Mouse (Mus musculus) left cerebral cortex, adult 18-20 months (tissue): ENCODE data around the gene Upp2. TPM values are rescaled to one million over a fixed set of nuclear protein-coding genes. Genes with fewer than 3 reads are reported as not detected.

Source experiments
- DNase-seq, 2 experiments: peaks; one replicate each; pipeline ENCODE4 v3.0.0; 2021 to 2022; ENCODE audit warnings: low spot score in 2 of 2, mixed read lengths in 1 of 2
- long read RNA-seq, 2 experiments: library from polyadenylated mRNA; stranded (forward); transcript quantifications; one replicate each; pipeline ENCODE4 v2.0.0; 2021
- total RNA-seq, 2 experiments: library from RNA; stranded (reverse); gene quantifications; 2 replicates each; pipeline ENCODE4 v1.2.3; 2021

Upp2 gene
- 10 to 100 TPM; 32.6 to 35.2 TPM for total RNA-seq
- long read RNA-seq, experiment 1, partial matches to known transcripts, result 0 of 25 reads
- long read RNA-seq, experiment 1, other reads (novel, unspliced or antisense), result 18 of 25 reads
- long read RNA-seq, experiment 2, partial matches to known transcripts, result 2 of 20 reads
- long read RNA-seq, experiment 2, other reads (novel, unspliced or antisense), result 16 of 20 reads

GRCm38 (mm10) chr2:58567066-58567810 lies at the start of gene Upp2, which contains the start of gene Acvr1:
Gene Upp2, plus strand, starts transcription at chr2:58567298.
Gene Acvr1, minus strand, starts transcription at chr2:58567157.
- DNase-seq, result peak; percentile 85 to 90

- no peak for DNase-seq
Measured at GRCm38 (mm10) chr2:58518517-58518916, 48.6 kb upstream of the Upp2 start.

DNA sequence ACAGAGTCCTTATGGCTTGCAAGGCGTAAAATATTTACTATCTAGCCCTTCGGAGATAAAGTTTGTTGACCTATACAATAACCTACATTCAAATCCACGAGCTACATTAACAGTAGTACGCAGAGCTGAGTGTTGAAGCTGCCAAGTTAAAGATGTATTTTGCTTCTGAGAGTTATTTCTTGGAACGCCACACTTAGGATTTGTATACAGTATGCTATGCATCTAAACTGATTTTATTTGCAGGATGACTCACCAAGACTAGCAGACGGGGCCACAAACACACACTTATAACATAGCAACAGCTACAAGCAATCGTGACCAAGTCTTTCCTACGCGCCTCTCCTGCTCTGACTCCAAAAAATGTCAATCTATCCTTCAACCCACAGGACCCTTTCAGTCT lies 46.4 kb upstream of the Upp2 start:
- DNase-seq, result no peak

GRCm38 (mm10) chr2:58521621-58522020 lies 45.5 kb upstream of the Upp2 start:
- DNase-seq, result no peak

DNA sequence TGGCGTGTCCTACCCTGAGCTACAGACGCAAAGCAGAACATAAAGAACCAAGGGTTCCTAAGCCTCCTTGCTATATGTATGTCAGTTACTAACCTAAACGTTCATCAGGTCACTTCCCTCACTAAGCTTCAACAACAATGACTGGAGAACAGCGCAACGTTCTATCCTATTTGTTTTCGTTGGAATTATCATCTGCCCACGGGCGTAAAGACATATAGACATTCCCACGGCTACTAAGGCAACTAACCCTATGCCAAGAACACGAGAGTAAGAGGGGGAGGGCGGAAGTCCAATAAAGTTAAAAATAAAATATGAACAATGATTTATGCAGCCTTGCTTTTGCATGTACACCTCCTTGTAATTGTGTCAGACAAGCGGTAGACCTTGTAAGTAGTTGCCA lies 44.0 kb upstream of the Upp2 start:
- no peak for DNase-seq

DNA sequence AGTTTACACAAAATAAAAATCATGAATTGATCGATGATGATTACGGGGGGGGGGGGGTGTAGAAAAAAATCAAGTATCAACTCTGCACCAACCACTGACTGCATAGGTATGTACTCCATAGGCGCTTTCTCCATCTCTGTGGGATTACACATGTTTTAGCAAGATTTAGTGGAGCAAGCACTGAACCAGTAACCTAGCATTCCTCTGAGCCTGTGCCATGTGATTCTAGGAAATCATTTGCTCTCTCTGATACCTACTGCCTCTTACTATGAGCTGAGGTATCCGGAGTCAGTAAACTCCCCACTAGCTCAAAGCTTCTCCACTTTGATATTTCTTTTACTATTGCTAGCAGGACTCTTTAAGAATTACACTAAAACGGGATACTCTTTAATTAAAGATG lies 43.2 kb upstream of the Upp2 start:
- DNase-seq, result no peak

DNA sequence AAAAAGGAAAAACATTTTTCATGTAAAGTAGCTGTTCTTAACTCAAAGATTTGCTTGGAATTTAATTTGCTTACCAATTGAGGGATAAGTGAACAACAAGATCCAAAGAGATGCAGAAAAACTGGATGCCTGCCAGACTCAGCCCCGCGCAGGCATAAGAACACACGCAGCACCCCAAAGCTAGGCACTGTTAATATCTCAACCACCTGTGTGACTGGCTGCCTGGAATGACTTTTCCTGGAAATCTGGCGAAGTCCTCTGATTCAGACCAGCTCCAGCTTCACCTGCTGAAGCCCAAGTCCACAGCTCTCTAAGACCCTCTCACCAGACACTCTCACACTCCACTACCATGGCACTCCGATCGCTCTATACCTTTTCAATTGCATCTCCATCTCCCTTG lies 42.7 kb upstream of the Upp2 start:
- no peak for DNase-seq

DNA sequence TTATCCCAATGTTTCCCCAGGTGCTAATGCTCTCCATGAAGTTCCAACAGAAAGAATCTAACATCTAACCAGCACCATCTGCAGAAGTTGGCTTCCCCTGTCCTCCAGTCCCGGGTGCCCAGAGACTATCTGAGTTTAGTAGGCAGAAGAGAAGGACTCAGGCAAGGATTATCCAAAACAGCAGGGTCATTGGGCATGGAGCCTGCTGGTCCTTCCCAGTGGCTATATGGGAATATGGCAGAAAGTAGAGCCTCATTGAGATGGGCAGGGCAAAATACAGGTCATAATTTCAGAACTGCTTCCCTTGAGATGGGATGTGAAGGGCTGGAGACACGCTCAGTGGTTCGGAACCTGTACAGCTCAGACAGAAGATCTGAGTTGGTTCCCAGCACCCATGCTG lies 39.3 kb upstream of the Upp2 start:
- no peak for DNase-seq

DNA sequence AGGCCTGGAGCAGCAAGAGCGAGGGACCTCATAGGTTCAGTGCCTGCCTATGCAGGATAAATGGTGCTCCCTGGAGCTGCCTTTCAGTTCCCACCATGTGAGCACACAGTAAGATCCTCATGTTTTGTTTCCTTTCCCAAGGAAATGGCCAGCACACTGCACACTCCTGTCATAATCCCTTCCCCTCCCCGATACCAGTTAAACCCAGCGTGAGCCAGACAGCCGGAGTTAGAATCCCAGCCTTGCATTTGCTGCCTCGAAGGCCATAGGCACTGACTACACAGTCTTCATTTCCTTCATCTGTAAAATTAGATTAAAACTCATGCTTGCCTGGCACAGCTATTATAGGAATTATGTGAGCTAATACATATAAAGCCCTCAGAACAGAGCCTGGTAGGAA lies 37.7 kb upstream of the Upp2 start:
- DNase-seq, result no peak

DNA sequence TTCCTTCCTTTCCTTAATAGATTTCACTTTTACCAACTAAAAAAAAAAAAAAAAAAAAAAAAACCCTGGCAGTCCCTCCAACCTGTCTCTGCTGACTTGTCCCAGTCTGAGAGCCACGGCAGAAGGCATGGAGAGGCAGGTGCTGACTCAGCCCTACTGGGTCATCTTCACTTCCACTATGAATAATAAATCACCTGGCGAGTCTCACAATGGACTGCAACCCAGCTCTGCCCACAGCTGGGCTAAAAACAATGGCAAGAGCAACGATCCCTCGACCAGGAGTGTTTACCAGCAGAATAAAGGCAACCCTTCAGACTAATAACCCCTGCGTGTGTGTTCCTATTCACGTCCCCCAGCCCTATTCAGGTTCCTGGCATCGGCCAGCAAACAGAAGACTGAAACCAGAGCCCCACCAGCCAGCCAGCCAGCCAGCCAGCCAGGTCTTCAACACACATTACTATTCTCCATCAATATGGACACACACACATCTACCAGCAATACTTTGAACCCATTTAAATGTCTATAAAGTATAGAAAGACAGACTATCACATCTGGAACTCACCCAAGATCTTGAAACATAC lies 37.1 kb upstream of the Upp2 start:
- DNase-seq, result no peak

DNA sequence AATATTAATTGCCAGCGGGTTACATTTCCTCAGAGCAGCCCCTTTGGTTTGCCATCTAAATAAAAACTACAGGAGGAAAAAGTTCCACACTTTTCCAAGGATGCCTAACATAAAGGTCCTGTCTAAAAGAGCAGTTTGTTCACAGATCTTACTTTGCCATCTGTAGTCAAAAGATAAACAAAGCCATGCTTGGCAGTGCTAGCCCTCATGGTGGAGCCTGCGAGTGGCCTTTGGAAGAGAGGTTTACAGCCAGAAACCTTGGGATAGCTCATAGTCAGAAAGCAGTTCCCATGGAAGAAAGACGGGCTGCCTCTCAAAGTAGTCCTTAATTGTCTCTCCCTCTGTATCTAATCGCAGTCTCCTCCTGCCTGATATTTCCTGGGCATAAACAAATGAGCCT lies 36.6 kb upstream of the Upp2 start:
- no peak for DNase-seq

DNA sequence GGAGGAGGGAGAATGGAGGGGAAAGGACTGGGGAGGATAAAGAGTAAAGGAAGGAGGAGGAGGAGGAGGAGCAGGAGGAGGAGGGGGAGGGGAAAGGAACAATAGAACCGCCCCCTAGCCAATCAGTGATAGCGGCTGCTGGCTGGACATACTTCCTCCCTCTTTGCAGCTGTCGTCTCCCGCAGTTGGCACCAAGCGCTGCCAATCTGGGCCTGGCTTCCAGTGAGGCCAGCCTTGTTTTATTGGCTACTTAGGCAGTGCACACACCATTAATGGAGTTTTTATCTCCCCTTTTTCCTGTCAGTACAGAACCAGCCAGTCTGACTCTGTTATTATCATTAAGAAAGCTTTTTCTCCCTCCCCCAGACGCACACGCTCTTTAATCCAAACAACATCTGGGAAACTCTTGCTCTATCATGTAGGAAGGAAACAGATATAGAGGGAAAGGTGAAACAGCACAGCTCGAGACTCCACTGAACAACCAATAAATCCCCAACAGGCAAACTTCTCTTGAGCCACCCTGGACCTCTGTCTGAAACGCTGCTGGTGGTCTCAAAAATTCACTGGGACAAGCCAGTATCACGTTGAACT lies 34.7 kb upstream of the Upp2 start:
- DNase-seq, result peak; percentile 39 to 60

DNA sequence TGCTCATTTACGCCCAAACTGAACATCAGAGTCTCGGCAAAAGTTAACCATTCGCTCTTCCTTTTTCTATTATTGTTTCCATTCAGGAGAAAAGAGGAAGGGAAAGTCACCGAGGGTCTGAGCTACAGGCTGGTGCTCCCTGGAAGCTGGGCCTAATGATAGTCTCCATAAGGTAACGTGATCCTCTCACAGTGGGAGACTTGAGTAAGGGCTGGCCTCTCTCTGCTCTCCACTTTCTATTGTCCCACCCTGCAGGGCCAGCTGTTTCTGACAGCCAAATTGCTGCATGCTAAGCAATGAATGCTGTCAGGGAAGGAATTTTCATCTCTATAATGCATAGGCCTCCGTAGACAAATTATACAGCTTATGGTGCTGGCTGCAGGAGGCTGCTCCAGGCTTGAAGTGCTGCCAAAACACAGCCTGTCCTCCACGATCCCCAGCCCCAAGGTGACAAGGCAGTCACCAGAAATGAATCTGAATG lies 33.5 kb upstream of the Upp2 start:
- no peak for DNase-seq

- DNase-seq, result no peak
Measured at GRCm38 (mm10) chr2:58534379-58534778, 32.7 kb upstream of the Upp2 start.

- no peak for DNase-seq
Measured at GRCm38 (mm10) chr2:58535233-58535632, 31.9 kb upstream of the Upp2 start.

DNA sequence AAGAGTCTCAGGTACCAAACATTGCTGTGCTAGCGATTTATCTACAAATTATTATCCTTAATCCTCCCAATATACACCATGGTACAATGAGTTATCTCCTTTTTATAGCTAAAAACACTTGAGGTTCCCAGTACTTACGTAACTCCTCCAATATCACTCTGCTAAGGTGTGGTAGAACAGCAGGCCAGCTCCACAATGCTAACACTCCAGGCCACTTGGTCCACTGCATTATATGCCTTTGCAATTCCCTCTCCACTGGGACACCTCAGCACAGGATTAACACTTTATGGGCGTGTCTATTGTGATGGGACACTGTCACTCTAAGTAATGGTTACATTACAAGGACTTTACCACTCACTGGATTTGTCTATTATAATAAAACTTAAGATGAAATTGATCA lies 30.3 kb upstream of the Upp2 start:
- DNase-seq, result no peak

DNA sequence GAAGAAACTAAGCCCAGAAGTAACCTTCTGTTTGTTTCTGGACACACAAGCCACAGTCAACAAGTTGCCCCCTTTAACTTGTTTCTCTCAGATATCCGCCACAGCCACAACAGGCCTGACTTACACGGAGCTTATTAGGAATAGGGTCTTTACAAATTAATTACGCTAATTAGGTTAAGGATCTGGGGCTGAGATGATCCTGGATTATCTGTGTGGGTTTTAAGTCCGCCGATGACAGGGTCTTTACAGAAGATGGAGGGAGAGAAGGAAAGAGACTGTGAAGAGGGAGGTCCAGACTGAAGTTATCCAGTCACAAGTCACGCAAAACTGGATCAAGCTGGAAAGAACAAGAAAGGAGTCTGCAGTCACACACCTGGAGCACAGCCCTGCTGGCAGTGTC lies 28.9 kb upstream of the Upp2 start:
- no peak for DNase-seq

- no peak for DNase-seq
Measured at GRCm38 (mm10) chr2:58543252-58543651, 23.8 kb upstream of the Upp2 start.

- no peak for DNase-seq
Measured at GRCm38 (mm10) chr2:58544368-58544767, 22.7 kb upstream of the Upp2 start.

DNA sequence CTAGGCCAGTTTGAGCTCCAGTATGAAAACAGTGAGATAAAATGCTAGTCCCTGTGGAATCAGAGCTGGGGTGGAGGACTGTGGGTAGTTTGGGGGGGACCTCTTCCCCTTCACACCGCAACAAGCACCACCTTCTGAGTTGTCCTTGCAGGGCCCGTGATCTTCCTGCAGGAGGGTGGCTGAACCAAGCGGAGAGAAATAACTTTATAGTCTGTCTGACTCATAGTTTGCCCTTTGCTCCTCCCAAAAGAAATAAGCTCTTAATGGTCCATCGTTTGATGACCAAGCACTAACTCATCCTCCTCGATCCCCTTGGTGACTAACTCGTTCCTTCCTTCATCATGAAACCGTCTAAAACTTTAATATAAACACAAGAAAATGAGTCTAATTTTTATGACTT lies 20.8 kb upstream of the Upp2 start:
- no peak for DNase-seq

DNA sequence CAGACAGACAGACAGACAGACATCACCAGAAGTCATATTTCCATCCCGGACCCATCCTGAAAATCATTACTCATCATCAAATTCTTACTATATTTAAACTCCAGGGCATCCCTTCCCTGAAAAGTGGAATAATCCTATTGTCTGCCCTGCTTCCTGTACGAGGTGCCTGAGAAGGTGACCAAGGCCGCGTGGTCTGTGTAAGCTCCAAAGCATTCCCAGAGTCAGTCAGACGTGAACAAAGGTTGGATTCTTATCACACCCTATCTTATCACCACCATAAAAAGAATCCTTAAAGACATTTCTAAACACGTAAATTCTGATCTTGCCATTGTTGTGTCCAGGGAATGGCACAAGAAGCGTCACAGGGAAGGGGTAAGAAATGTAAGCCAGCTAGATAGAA lies 18.2 kb upstream of the Upp2 start:
- no peak for DNase-seq

DNA sequence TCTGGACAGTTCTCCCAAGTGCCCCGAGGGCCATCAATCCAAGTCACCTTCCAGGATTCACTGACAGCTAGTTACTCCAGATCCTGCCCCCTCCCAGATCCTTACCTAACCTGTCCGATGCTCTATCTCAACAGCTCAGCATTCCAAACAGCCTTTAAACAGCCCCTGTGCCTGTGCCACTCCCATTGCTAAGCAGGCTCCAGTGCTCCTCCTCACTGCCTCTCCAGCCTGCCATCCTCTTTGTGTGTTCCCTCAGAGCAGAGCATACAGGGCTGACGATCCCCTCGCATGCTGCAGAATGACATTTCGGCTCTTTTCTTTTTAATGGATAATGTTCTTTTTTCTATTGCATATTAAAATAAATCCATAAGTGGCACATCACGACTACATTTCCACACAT lies 17.1 kb upstream of the Upp2 start:
- DNase-seq, result no peak
